Mouse (Mus musculus): ENCODE data around the gene Ifnar2. TPM values are rescaled to one million over a fixed set of nuclear protein-coding genes. Genes with fewer than 3 reads are reported as not detected.

Ifnar2 gene
- total RNA-seq (2015) (146 and 154 TPM in 2 replicates), total RNA-seq (2017) (113 and 122 TPM in 2 replicates)

GRCm38 (mm10) chr16:91372577-91373472 is at the start of gene Ifnar2:
Gene Ifnar2 (plus strand): TSS chr16:91372783.
- ATAC-seq (replicated peaks; ENCODE audit: poor library complexity): peak; percentile 88

- ATAC-seq (replicated peaks; ENCODE audit: poor library complexity): no peak
Measured at GRCm38 (mm10) chr16:91327605-91328004, 45.0 kb upstream of the Ifnar2 start.

GRCm38 (mm10) chr16:91328922-91329321 is 43.7 kb upstream of the Ifnar2 start:
- no peak for ATAC-seq (replicated peaks; ENCODE audit: poor library complexity)

- no peak for ATAC-seq (replicated peaks; ENCODE audit: poor library complexity)
Measured at GRCm38 (mm10) chr16:91330496-91330895, 42.1 kb upstream of the Ifnar2 start.

GRCm38 (mm10) chr16:91331153-91331552 is 41.4 kb upstream of the Ifnar2 start:
- ATAC-seq (replicated peaks; ENCODE audit: poor library complexity): 0 out of 2 replicates have a peak, but pooled peaks have one; percentile 44

GRCm38 (mm10) chr16:91332880-91333279 is 39.7 kb upstream of the Ifnar2 start:
- no peak for ATAC-seq (replicated peaks; ENCODE audit: poor library complexity)

GRCm38 (mm10) chr16:91334190-91334893 is 38.2 kb upstream of the Ifnar2 start:
- ATAC-seq (replicated peaks; ENCODE audit: poor library complexity): no peak

- peak; percentile 97 for ATAC-seq (replicated peaks; ENCODE audit: poor library complexity)
Measured at GRCm38 (mm10) chr16:91336753-91337152, 35.8 kb upstream of the Ifnar2 start.

- ATAC-seq (replicated peaks; ENCODE audit: poor library complexity): no peak
Measured at GRCm38 (mm10) chr16:91337480-91337879, 35.1 kb upstream of the Ifnar2 start.

GRCm38 (mm10) chr16:91346491-91346890 is 26.1 kb upstream of the Ifnar2 start:
- ATAC-seq (replicated peaks; ENCODE audit: poor library complexity): no peak

- ATAC-seq (replicated peaks; ENCODE audit: poor library complexity): no peak; the same call in 1 of the 2 replicates
Measured at GRCm38 (mm10) chr16:91347491-91348263, 24.9 kb upstream of the Ifnar2 start.

GRCm38 (mm10) chr16:91348264-91348565 is 24.4 kb upstream of the Ifnar2 start:
- no peak for ATAC-seq (replicated peaks; ENCODE audit: poor library complexity)

GRCm38 (mm10) chr16:91348588-91349330 is 23.8 kb upstream of the Ifnar2 start:
- no peak for ATAC-seq (replicated peaks; ENCODE audit: poor library complexity)

- ATAC-seq (replicated peaks; ENCODE audit: poor library complexity): peak; percentile 30
Measured at GRCm38 (mm10) chr16:91352084-91352562, 20.5 kb upstream of the Ifnar2 start.

GRCm38 (mm10) chr16:91352749-91353148 is 19.8 kb upstream of the Ifnar2 start:
- ATAC-seq (replicated peaks; ENCODE audit: poor library complexity): peak; percentile 66

- 0 out of 2 replicates have a peak, but pooled peaks have one; percentile 12 for ATAC-seq (replicated peaks; ENCODE audit: poor library complexity)
Measured at GRCm38 (mm10) chr16:91353177-91353576, 19.4 kb upstream of the Ifnar2 start.

GRCm38 (mm10) chr16:91353638-91354037 is 18.9 kb upstream of the Ifnar2 start:
- no peak for ATAC-seq (replicated peaks; ENCODE audit: poor library complexity)

- peak; percentile 53 for ATAC-seq (replicated peaks; ENCODE audit: poor library complexity)
Measured at GRCm38 (mm10) chr16:91354599-91354998, 18.0 kb upstream of the Ifnar2 start.

GRCm38 (mm10) chr16:91355160-91355559 is 17.4 kb upstream of the Ifnar2 start:
- peak; percentile 53 for ATAC-seq (replicated peaks; ENCODE audit: poor library complexity)

Data from megakaryocyte progenitor cell, adult 5-6 weeks (primary cell).